Mouse (Mus musculus): ENCODE measurements around the gene Adssl1.

Gene Adssl1

GRCm38 (mm10) chr12:112619686-112620353 lies at the start of gene Adssl1:
TSS of gene Adssl1 (plus strand) at chr12:112620045.
- DNase-seq = peak; percentile 35 to 42

- DNase-seq = no peak
Observed at GRCm38 (mm10) chr12:112570160-112570559, 49.7 kb upstream of the Adssl1 start.

- no peak for DNase-seq
Observed at GRCm38 (mm10) chr12:112571064-112571463, 48.8 kb upstream of the Adssl1 start.

- no peak for DNase-seq
Observed at GRCm38 (mm10) chr12:112575274-112575986, 44.4 kb upstream of the Adssl1 start.

- DNase-seq = no peak
Observed at GRCm38 (mm10) chr12:112576341-112576740, 43.5 kb upstream of the Adssl1 start.

GRCm38 (mm10) chr12:112576749-112577148 lies 43.1 kb upstream of the Adssl1 start:
- DNase-seq = no peak

GRCm38 (mm10) chr12:112578296-112579090 lies 41.4 kb upstream of the Adssl1 start:
- no peak for DNase-seq

GRCm38 (mm10) chr12:112579430-112579829 lies 40.4 kb upstream of the Adssl1 start:
- no peak for DNase-seq

GRCm38 (mm10) chr12:112579926-112580325 lies 39.9 kb upstream of the Adssl1 start:
- DNase-seq = no peak

GRCm38 (mm10) chr12:112581113-112581512 lies 38.7 kb upstream of the Adssl1 start:
- DNase-seq = no peak

- no peak for DNase-seq
Observed at GRCm38 (mm10) chr12:112584954-112585353, 34.9 kb upstream of the Adssl1 start.

GRCm38 (mm10) chr12:112585924-112586538 lies 33.8 kb upstream of the Adssl1 start:
- no peak for DNase-seq

- peak; percentile 59 to 63 for DNase-seq
Observed at GRCm38 (mm10) chr12:112587125-112588124, 32.4 kb upstream of the Adssl1 start.

- DNase-seq = peak in 1 of 2 experiments; percentile 60
Observed at GRCm38 (mm10) chr12:112588426-112589256, 31.2 kb upstream of the Adssl1 start, which contains the start of gene Inf2. TSS of gene Inf2 (plus strand) at chr12:112588784.

GRCm38 (mm10) chr12:112589491-112590191 lies 30.2 kb upstream of the Adssl1 start:
- no peak for DNase-seq

- DNase-seq = peak; percentile 87 to 89
Observed at GRCm38 (mm10) chr12:112590566-112591239, 29.1 kb upstream of the Adssl1 start.

- DNase-seq = no peak
Observed at GRCm38 (mm10) chr12:112591240-112591639, 28.6 kb upstream of the Adssl1 start.

- no peak for DNase-seq
Observed at GRCm38 (mm10) chr12:112591730-112592129, 28.1 kb upstream of the Adssl1 start.

- DNase-seq = no peak
Observed at GRCm38 (mm10) chr12:112592985-112593734, 26.7 kb upstream of the Adssl1 start.

Measured in cerebellum, postnatal 36 days (tissue).